Mouse (Mus musculus) bone marrow macrophage, adult 2 months (primary cell): ENCODE results near the gene Vmn1r122.
"Not testable (repeated sequence)": the region's sequence is repeated elsewhere in the genome, so short reads cannot be mapped to it uniquely, and the experiment has no call there.

Experiments
- CTCF ChIP-seq: IDR thresholded peaks from 2 replicates; pipeline ENCODE4 v1.5.1; 2012; ENCODE audit warnings: low read depth, mild to moderate bottlenecking, low read length, moderate library complexity
- POLR2A ChIP-seq: IDR thresholded peaks from 2 replicates; pipeline ENCODE4 v1.6.1; 2012; ENCODE audit warnings: mild to moderate bottlenecking, low read depth, low read length, borderline replicate concordance

- not testable (repeated sequence) for TF ChIP-seq CTCF, POLR2A
These were observed 35.5 kb downstream of the Vmn1r122 start, which contains the start of gene Vmn1r121 for GRCm38 (mm10) chr7:21098413-21098812.
